Mouse (Mus musculus) cerebellum, postnatal 36 days (tissue): ENCODE data around the gene Cdcp2.

Source experiments
- DNase-seq, 2 experiments: peaks; one replicate each; pipeline ENCODE4 v3.0.0; 2021 to 2022; ENCODE audit warnings: mixed read lengths in 2 of 2

Cdcp2 gene

GRCm38 (mm10) chr4:107134891-107135290 is 38.2 kb downstream of the Cdcp2 start:
- no peak for DNase-seq

GRCm38 (mm10) chr4:107135663-107136062 is 39.0 kb downstream of the Cdcp2 start:
- DNase-seq, result peak; percentile 11 to 15

- no peak for DNase-seq
Observed at GRCm38 (mm10) chr4:107136531-107136930, 39.8 kb downstream of the Cdcp2 start.

GRCm38 (mm10) chr4:107138948-107139835 is 42.5 kb downstream of the Cdcp2 start:
- no peak for DNase-seq

- DNase-seq, result no peak
Observed at GRCm38 (mm10) chr4:107139836-107140631, 43.3 kb downstream of the Cdcp2 start.

GRCm38 (mm10) chr4:107143511-107143910 is 46.8 kb downstream of the Cdcp2 start:
- no peak for DNase-seq

GRCm38 (mm10) chr4:107150991-107151390 is 54.3 kb downstream of the Cdcp2 start:
- DNase-seq, result no peak

GRCm38 (mm10) chr4:107152571-107152970 is 55.9 kb downstream of the Cdcp2 start:
- no peak for DNase-seq

- no peak for DNase-seq
Observed at GRCm38 (mm10) chr4:107156983-107157401, 60.3 kb downstream of the Cdcp2 start.

- DNase-seq, result no peak
Observed at GRCm38 (mm10) chr4:107159166-107159773, 62.6 kb downstream of the Cdcp2 start.

- no peak for DNase-seq
Observed at GRCm38 (mm10) chr4:107160181-107160580, 63.5 kb downstream of the Cdcp2 start.
